Mouse (Mus musculus): Measurements from ENCODE around the gene Abhd14a. TPM values are rescaled to one million over a fixed set of nuclear protein-coding genes. Genes with fewer than 3 reads are reported as not detected.
A peak's percentile ranks its signal among the peaks of the same experiment; 100 is the strongest.

The Abhd14a gene
- total and polyA plus RNA-seq, 2 experiments from 2014 or later, result 69.8 to 72.3 TPM

DNA sequence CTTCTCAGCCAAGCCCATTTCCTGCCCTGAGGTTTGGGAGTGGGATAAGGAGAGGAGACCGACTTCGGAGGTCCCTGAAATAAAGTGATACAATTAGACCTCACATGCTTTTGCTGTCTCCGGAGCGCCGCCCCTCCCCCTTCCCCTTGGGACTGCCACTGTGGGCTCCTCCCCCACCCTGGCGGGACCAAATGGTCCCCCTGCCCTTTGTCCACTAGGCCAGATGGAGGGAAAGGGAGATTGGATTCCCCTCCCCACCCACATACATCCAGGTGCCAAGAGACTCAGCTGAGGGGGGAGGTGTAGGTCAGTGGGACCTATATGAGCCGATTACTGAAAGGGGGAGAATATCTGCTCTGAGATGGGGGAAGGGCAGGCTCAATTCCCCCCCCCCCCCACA is 5.3 kb upstream of the Abhd14a start:
- Histone ChIP-seq H3K9me3 (ENCODE audit: low read length) (no peaks in the 10 kb centered on the region), H3K4me2 (ENCODE audit: low read depth, low read length, poor library complexity, severe bottlenecking) (peak overlapping the region; percentile 85), H3K4me3 (ENCODE audit: low read depth, low read length) (peak overlapping the region; percentile 65), H3K9ac (replicated peaks; ENCODE audit: low read length, poor library complexity, severe bottlenecking) (peak overlapping the region; percentile 96), H3K27ac (ENCODE audit: low read depth, low read length) (peak overlapping the region; percentile 89), H3K36me3 (ENCODE audit: insufficient read depth, low read length) (peaks cover 5% of the 10 kb centered on the region; the same call in 1 of the 2 replicates), H3K4me1 (ENCODE audit: insufficient read depth, low read length) (peaks cover 41% of the 10 kb centered on the region), H3K27me3 (ENCODE audit: insufficient read depth, low read length) (no peaks in the 10 kb centered on the region)
- no peak for TF ChIP-seq CTCF (IDR thresholded peaks at IDR 0.05)
- DNase-seq (ENCODE audit: low spot score), result peak; percentile 60
- peak; percentile 6 for ATAC-seq (ENCODE audit: low FRiP score)
- 5% methylated on average over 6 of the region's 7 CpGs for WGBS

DNA sequence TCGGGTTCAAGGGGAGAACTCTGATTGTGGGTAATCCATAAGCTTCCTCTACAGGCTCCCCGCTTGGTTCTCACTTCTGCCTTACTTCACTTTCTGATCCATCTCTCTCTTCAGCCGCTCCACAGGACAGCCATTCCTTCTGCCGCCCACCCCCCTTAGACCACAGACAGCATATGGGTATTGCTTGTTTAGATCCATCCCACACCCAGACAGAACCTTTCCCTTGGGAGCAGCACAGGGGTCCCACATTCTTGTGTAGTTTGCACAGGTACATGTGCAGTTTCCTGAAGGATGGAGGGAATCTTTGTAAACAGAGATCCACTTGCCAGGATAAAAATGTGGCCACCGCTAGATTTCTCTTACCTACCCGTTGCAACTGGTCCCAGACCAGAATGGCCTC is 4.9 kb upstream of the Abhd14a start:
- H3K4me3 ChIP-seq (ENCODE audit: low read depth, low read length), result no peak overlapping the region; the same call in 1 of the 2 replicates
- DNase-seq (ENCODE audit: low spot score), result no peak
- peak overlapping the region; percentile 96; the same call in 1 of the 2 replicates for H3K9ac ChIP-seq (replicated peaks; ENCODE audit: low read length, poor library complexity, severe bottlenecking)
- H3K27me3 ChIP-seq (ENCODE audit: insufficient read depth, low read length), result no peaks in the 10 kb centered on the region
- 29% methylated on average over 6 of the region's 6 CpGs for WGBS
- H3K36me3 ChIP-seq (ENCODE audit: insufficient read depth, low read length), result peaks cover 5% of the 10 kb centered on the region; the same call in 1 of the 2 replicates
- peaks cover 40% of the 10 kb centered on the region for H3K4me1 ChIP-seq (ENCODE audit: insufficient read depth, low read length)
- H3K4me2 ChIP-seq (ENCODE audit: low read depth, low read length, poor library complexity, severe bottlenecking), result peak overlapping the region; percentile 85
- no peak for ATAC-seq (ENCODE audit: low FRiP score)
- no peaks in the 10 kb centered on the region for H3K9me3 ChIP-seq (ENCODE audit: low read length)
- H3K27ac ChIP-seq (ENCODE audit: low read depth, low read length), result peak overlapping the region; percentile 89
- TF ChIP-seq CTCF (IDR thresholded peaks at IDR 0.05), result no peak

DNA sequence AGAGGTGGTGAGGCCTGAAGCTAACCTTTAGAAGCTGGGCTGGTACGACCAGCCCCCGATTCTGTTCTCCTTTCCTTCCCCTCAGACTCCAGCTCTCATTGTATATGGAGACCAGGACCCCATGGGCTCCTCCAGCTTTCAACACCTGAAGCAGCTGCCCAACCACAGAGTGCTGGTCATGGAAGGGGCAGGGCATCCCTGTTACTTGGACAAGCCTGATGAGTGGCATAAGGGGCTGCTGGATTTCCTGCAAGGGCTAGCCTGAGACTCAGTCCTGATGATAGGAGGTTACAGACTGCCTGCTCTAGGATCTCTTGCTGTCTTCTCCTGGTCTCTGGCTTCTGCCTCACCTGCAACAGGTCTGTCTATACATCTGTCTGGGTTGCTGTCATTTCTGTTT is 4.4 kb upstream of the Abhd14a start:
- no peak overlapping the region; the same call in 1 of the 2 replicates for H3K9ac ChIP-seq (replicated peaks; ENCODE audit: low read length, poor library complexity, severe bottlenecking)
- no peaks in the 10 kb centered on the region for H3K9me3 ChIP-seq (ENCODE audit: low read length)
- 71% methylated on average over 2 of the region's 2 CpGs for WGBS
- peak overlapping the region; percentile 89; the same call in 1 of the 2 replicates for H3K27ac ChIP-seq (ENCODE audit: low read depth, low read length)
- no peak for TF ChIP-seq CTCF (IDR thresholded peaks at IDR 0.05)
- no peak for ATAC-seq (ENCODE audit: low FRiP score)
- no peaks in the 10 kb centered on the region for H3K27me3 ChIP-seq (ENCODE audit: insufficient read depth, low read length)
- peaks cover 37% of the 10 kb centered on the region for H3K4me1 ChIP-seq (ENCODE audit: insufficient read depth, low read length)
- no peak overlapping the region for H3K4me3 ChIP-seq (ENCODE audit: low read depth, low read length)
- no peak overlapping the region for H3K4me2 ChIP-seq (ENCODE audit: low read depth, low read length, poor library complexity, severe bottlenecking)
- no peak for DNase-seq (ENCODE audit: low spot score)
- H3K36me3 ChIP-seq (ENCODE audit: insufficient read depth, low read length), result peaks cover 2% of the 10 kb centered on the region; the same call in 1 of the 2 replicates

- no peaks in the 10 kb centered on the region for H3K27me3 ChIP-seq (ENCODE audit: insufficient read depth, low read length)
- ATAC-seq (ENCODE audit: low FRiP score) (no peak), DNase-seq (ENCODE audit: low spot score) (no peak)
- H3K27ac ChIP-seq (ENCODE audit: low read depth, low read length), result no peak overlapping the region
- no peaks in the 10 kb centered on the region for H3K36me3 ChIP-seq (ENCODE audit: insufficient read depth, low read length)
- TF ChIP-seq CTCF (IDR thresholded peaks at IDR 0.05), result no peak
- no peak overlapping the region; the same call in 1 of the 2 replicates for H3K9ac ChIP-seq (replicated peaks; ENCODE audit: low read length, poor library complexity, severe bottlenecking)
- H3K4me1 ChIP-seq (ENCODE audit: insufficient read depth, low read length), result peaks cover 32% of the 10 kb centered on the region
- H3K9me3 ChIP-seq (ENCODE audit: low read length), result no peaks in the 10 kb centered on the region
- 82% methylated on average over 11 of the region's 11 CpGs for WGBS
- H3K4me2 ChIP-seq (ENCODE audit: low read depth, low read length, poor library complexity, severe bottlenecking), result no peak overlapping the region
- H3K4me3 ChIP-seq (ENCODE audit: low read depth, low read length), result no peak overlapping the region
Observed at GRCm38 (mm10) chr9:106451298-106451697, 3.8 kb upstream of the Abhd14a start.

GRCm38 (mm10) chr9:106450661-106451060 is 3.2 kb upstream of the Abhd14a start:
- DNase-seq (ENCODE audit: low spot score) (no peak), ATAC-seq (ENCODE audit: low FRiP score) (no peak)
- no peaks in the 10 kb centered on the region for H3K9me3 ChIP-seq (ENCODE audit: low read length)
- H3K36me3 ChIP-seq (ENCODE audit: insufficient read depth, low read length), result no peaks in the 10 kb centered on the region
- H3K4me2 ChIP-seq (ENCODE audit: low read depth, low read length, poor library complexity, severe bottlenecking), result no peak overlapping the region
- H3K4me3 ChIP-seq (ENCODE audit: low read depth, low read length), result no peak overlapping the region
- no peaks in the 10 kb centered on the region for H3K27me3 ChIP-seq (ENCODE audit: insufficient read depth, low read length)
- 18% methylated on average over 9 of the region's 9 CpGs for WGBS
- no peak overlapping the region for H3K9ac ChIP-seq (replicated peaks; ENCODE audit: low read length, poor library complexity, severe bottlenecking)
- H3K27ac ChIP-seq (ENCODE audit: low read depth, low read length), result no peak overlapping the region
- peaks cover 26% of the 10 kb centered on the region for H3K4me1 ChIP-seq (ENCODE audit: insufficient read depth, low read length)
- TF ChIP-seq CTCF (IDR thresholded peaks at IDR 0.05), result no peak

GRCm38 (mm10) chr9:106449947-106450346 is 2.5 kb upstream of the Abhd14a start:
- no peak for TF ChIP-seq CTCF (IDR thresholded peaks at IDR 0.05)
- Histone ChIP-seq H3K9ac (replicated peaks; ENCODE audit: low read length, poor library complexity, severe bottlenecking) (no peak overlapping the region), H3K27ac (ENCODE audit: low read depth, low read length) (no peak overlapping the region), H3K9me3 (ENCODE audit: low read length) (no peaks in the 10 kb centered on the region), H3K36me3 (ENCODE audit: insufficient read depth, low read length) (no peaks in the 10 kb centered on the region), H3K27me3 (ENCODE audit: insufficient read depth, low read length) (no peaks in the 10 kb centered on the region), H3K4me3 (ENCODE audit: low read depth, low read length) (no peak overlapping the region), H3K4me1 (ENCODE audit: insufficient read depth, low read length) (peaks cover 19% of the 10 kb centered on the region), H3K4me2 (ENCODE audit: low read depth, low read length, poor library complexity, severe bottlenecking) (no peak overlapping the region)
- no peak for ATAC-seq (ENCODE audit: low FRiP score)
- WGBS, result 93% methylated on average over 8 of the region's 8 CpGs
- no peak for DNase-seq (ENCODE audit: low spot score)
